Mouse (Mus musculus) forebrain, embryonic 13.5 days (tissue): ENCODE measurements around the gene Cep57l1. TPM values are rescaled to one million over a fixed set of nuclear protein-coding genes. Genes with fewer than 3 reads are reported as not detected.

Source experiments
- microRNA-seq: library from miRNA; unstranded; fragments of <30 nt; microRNA quantifications from one replicate; pipeline ENCODE4, GENCODE M21; 2016
- polyA plus RNA-seq: library from polyadenylated mRNA; unstranded; fragments of >200 nt; fragmentation: Nextera tagmentation; extraction: Ambion mirVana; gene quantifications from 2 replicates; pipeline ENCODE4 v1.2.1, GENCODE M21; 2015

The Cep57l1 gene
- polyA plus RNA-seq, 1 experiment from 2014 or later: 21.2 TPM

Small RNA genes lying within 50 kb of the gene (microRNA-seq; reads per million reads assigned to microRNA genes)
- gene Mir3473b: not detected

Other genes starting within 250 kb of the Cep57l1 start
- 0.31 and 0.82 TPM in 2 replicates for gene Ccdc162, start 93.2 kb downstream of the Cep57l1 start, polyA plus RNA-seq
- 37.9 and 44.2 TPM in 2 replicates for gene Sesn1, start 64 bp upstream of the Cep57l1 start, polyA plus RNA-seq
- gene Armc2, start 208.6 kb upstream of the Cep57l1 start, polyA plus RNA-seq: 7.3 and 7.4 TPM in 2 replicates